Mouse (Mus musculus) heart, embryonic 15.5 days (tissue): ENCODE results near the gene Sec14l2. TPM values are rescaled to one million over a fixed set of nuclear protein-coding genes. Genes with fewer than 3 reads are reported as not detected.

Source experiments
- microRNA-seq: library from miRNA; unstranded; fragments of <30 nt; microRNA quantifications from one replicate; pipeline ENCODE4, GENCODE M21; 2016
- polyA plus RNA-seq: library from polyadenylated mRNA; unstranded; fragments of >200 nt; fragmentation: Nextera tagmentation; extraction: Ambion mirVana; gene quantifications from 2 replicates; pipeline ENCODE4 v1.2.1, GENCODE M21; 2015

Gene Sec14l2
- polyA plus RNA-seq, 1 experiment from 2014 or later = 0.78 TPM

Small RNA genes lying within 50 kb of the gene (microRNA-seq; reads per million reads assigned to microRNA genes)
- gene Mir3060 = 4.2 reads per million, percentile 15 among the genes with 10 or more reads in this experiment

Other genes with a start within 250 kb of the Sec14l2 start
- gene 4921536K21Rik, start 228.3 kb downstream of the Sec14l2 start, polyA plus RNA-seq = 0.06 and 0.21 TPM in 2 replicates
- gene Dusp18, start 228.2 kb downstream of the Sec14l2 start, polyA plus RNA-seq = 9.5 and 9.8 TPM in 2 replicates
- 3.6 and 4.4 TPM in 2 replicates for gene Slc35e4, start 208.8 kb downstream of the Sec14l2 start, polyA plus RNA-seq
- gene Tcn2, start 191.3 kb downstream of the Sec14l2 start, polyA plus RNA-seq = 64.0 and 73.4 TPM in 2 replicates
- gene Pes1, start 159.4 kb downstream of the Sec14l2 start, polyA plus RNA-seq = 43.5 and 49.8 TPM in 2 replicates
- gene 4930556J24Rik, start 146.6 kb downstream of the Sec14l2 start, polyA plus RNA-seq = not detected in 2 replicates
- 0.44 and 1.9 TPM in 2 replicates for gene Gal3st1, start 139.8 kb downstream of the Sec14l2 start, polyA plus RNA-seq
- 0.50 and 0.79 TPM in 2 replicates for gene Sec14l4, start 92.0 kb downstream of the Sec14l2 start, polyA plus RNA-seq
- gene Sec14l3, start 58.6 kb downstream of the Sec14l2 start, polyA plus RNA-seq = 0.72 and 0.93 TPM in 2 replicates
- gene Mtfp1, start 28.0 kb downstream of the Sec14l2 start, polyA plus RNA-seq = 32.1 and 32.8 TPM in 2 replicates
- 16.1 and 21.1 TPM in 2 replicates for gene Rnf215, start 11.8 kb upstream of the Sec14l2 start, polyA plus RNA-seq
- 4.4 and 5.5 TPM in 2 replicates for gene Ccdc157, start 36.9 kb upstream of the Sec14l2 start, polyA plus RNA-seq
- 27.0 and 32.8 TPM in 2 replicates for gene Sf3a1, start 36.9 kb upstream of the Sec14l2 start, polyA plus RNA-seq
- 13.9 and 21.6 TPM in 2 replicates for gene Tbc1d10a, start 63.4 kb upstream of the Sec14l2 start, polyA plus RNA-seq
- gene Castor1, start 94.8 kb upstream of the Sec14l2 start, polyA plus RNA-seq = 6.7 and 13.3 TPM in 2 replicates
- gene Osm, start 113.0 kb upstream of the Sec14l2 start, polyA plus RNA-seq = 0.09 and 0.33 TPM in 2 replicates
- 0.23 and 0.55 TPM in 2 replicates for gene Lif, start 134.1 kb upstream of the Sec14l2 start, polyA plus RNA-seq